13 mouse cellular contexts compared by ENCODE assay signal in genomic region chr8:46573964-46574363, GRCm38 (mm10).
"Had no signal": no experiment of that assay in that cellular context is flagged by ENCODE, and none has a peak within 500 bp of the region (broad histone marks: within the 10 kb centered on the region; RNA-seq: fewer than 3 reads in every experiment).

No protein-coding gene starts in this region.

- H3K27ac ChIP-seq: limb, embryonic 15.5 days; liver, embryonic 14.5 days; midbrain, embryonic 12.5 days; neural tube, embryonic 13.5 days had no signal

- H3K27me3 ChIP-seq: limb, embryonic 15.5 days; midbrain, embryonic 12.5 days; neural tube, embryonic 13.5 days had no signal

- H3K9me3 ChIP-seq: limb, embryonic 15.5 days; midbrain, embryonic 12.5 days; neural tube, embryonic 13.5 days had no signal

- DNase-seq: kidney, adult 8-10 months; kidney, postnatal 25 days; layer of hippocampus, adult 9-11 months; layer of hippocampus, postnatal 36 days; lung, adult 18-20 months; right cerebral cortex, adult 18-20 months; right cerebral cortex, postnatal 25 days; thymus, postnatal 36 days had no signal

- H3K4me1 ChIP-seq: limb, embryonic 15.5 days; midbrain, embryonic 12.5 days; neural tube, embryonic 13.5 days had no signal

- H3K4me3 ChIP-seq: limb, embryonic 15.5 days; midbrain, embryonic 12.5 days; neural tube, embryonic 13.5 days had no signal

- H3K4me2 ChIP-seq: limb, embryonic 15.5 days; midbrain, embryonic 12.5 days; neural tube, embryonic 13.5 days had no signal

- H3K9ac ChIP-seq: limb, embryonic 15.5 days; liver, embryonic 14.5 days; midbrain, embryonic 12.5 days; neural tube, embryonic 13.5 days had no signal

- ATAC-seq: midbrain, embryonic 16.5 days had no signal
